Mouse (Mus musculus) neutrophil, adult 5-6 weeks (primary cell): ENCODE results near the gene Pp2d1. TPM values are rescaled to one million over a fixed set of nuclear protein-coding genes. Genes with fewer than 3 reads are reported as not detected.

Source experiments
- ATAC-seq: fragments of 151-379, 151-347 bp; 2 replicates; pipeline ENCODE4 v1.8.0; 2017; ENCODE audit warnings: mild to moderate bottlenecking, moderate TSS enrichment; ENCODE audit not compliant: insufficient number of reproducible peaks, poor library complexity, low FRiP score, severe bottlenecking; ENCODE audit errors: extremely low read depth
- total RNA-seq: library from RNA; stranded (forward); fragments of 200-1000 nt; gene quantifications from 2 replicates; pipeline ENCODE4 v1.2.3, GENCODE M21; 2017

Pp2d1 gene
- total RNA-seq, 1 experiment from 2014 or later, result not detected

DNA sequence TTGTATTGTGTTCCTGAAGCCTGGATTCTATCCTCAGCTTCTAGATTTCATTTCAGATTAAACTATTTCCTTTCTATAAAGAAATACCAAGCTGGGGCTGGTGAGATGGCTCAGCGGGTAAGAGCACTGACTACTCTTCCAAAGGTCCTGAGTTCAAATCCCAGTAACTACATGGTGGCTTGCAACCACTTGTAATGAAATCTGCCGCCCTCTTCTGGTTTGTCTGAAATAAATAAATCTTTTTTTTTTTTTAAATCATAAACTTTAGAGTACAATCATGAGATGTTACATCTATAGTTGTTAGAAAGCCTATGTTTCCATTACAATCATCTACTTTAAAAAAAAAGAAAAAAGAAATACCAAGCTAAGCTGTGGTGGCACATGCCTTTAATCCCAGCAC is 36.3 kb downstream of the Pp2d1 start:
- no peak for ATAC-seq

DNA sequence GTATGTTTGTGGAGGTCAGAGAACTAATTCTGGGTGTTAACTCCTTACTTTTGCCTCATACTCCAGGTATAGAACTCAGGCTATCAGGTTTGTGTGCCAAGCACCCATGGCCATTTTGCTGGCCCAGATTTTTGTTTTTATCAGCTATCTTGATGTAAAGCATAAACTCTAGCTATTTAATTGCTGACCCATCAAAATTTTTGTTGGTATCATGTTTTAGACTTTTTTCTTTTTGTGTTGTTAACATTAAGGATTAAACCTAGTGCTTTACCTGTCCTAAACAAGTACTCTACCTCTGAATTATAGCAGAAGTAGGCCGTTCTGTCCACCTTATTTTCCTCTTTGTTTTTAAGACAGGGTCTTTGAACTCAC is 50.3 kb downstream of the Pp2d1 start:
- no peak for ATAC-seq

DNA sequence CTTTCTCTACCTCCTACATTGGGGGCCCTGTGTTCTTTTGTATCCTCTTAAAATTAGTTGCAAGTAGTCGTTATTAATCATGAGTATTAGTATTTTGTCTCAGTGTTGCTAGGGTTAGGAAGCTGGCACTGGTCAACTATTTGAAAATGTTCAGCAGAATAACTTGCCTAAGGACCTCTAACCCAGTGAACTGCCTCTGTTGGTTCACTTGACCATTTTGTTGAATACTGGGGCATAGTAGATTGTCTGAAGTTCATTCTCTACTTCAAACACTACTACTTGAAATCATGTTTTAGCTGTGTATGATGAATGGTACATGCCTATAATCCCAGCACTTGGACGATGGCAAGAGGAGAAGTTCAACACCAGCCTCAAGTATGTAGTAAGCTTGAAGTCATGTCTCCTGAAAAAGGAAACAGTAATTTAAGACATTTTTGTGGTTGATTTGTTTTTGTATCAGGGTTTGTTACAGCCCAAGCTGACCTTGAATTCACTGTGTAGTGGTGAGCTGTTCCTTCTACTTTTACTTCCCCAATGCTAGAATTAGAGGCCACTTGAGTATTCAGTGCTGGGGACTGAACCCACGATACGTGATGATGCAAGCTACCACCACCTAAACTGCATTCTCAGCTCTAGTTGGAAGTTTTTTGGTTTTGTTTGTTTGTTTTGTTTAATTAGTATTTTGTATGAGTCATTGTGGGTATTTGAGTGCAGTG is 50.8 kb downstream of the Pp2d1 start:
- peak; percentile 80; the same call in 1 of the 2 replicates for ATAC-seq

DNA sequence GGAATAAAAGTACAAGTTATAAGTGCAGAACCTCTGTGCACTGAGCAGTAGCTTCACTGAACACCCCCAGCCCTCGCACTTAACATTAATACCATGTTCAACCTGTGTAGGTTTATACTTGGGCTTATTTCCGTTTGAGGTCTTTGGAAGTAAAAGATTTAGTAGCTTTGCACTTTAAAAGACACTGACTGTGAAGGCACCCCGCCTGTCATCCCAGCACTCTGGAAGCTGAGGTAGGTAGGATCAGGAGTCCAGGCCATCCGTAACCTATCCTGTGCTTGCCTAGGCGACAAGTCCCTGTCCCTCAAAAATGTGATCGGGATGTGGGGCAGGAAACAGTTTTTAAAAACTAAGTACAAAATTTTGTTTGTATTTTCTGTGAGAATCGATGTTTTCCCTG is 58.8 kb downstream of the Pp2d1 start:
- ATAC-seq, result no peak

DNA sequence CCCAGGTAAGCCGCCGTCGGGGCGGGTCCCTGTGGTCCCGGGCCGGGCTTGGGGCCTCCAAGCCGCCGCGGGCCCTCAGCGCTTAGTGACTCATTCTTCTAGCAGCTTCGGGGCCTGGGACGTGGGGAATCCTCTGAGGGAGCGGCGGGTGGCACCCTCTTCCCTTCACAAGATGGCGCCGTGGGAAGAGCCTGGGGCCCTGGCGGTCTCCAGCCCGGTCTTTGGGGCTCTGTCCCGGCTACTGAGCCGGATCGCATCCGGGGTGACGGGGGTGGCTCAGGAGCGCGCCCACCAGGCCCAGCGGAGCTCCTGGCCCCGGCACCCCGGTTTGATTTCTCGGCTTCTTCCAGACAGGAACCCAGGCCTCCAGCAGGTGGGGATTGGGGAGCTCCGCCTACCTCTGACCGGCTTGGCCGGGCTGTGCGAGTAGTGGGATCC is 59.6 kb downstream of the Pp2d1 start:
- ATAC-seq, result no peak

DNA sequence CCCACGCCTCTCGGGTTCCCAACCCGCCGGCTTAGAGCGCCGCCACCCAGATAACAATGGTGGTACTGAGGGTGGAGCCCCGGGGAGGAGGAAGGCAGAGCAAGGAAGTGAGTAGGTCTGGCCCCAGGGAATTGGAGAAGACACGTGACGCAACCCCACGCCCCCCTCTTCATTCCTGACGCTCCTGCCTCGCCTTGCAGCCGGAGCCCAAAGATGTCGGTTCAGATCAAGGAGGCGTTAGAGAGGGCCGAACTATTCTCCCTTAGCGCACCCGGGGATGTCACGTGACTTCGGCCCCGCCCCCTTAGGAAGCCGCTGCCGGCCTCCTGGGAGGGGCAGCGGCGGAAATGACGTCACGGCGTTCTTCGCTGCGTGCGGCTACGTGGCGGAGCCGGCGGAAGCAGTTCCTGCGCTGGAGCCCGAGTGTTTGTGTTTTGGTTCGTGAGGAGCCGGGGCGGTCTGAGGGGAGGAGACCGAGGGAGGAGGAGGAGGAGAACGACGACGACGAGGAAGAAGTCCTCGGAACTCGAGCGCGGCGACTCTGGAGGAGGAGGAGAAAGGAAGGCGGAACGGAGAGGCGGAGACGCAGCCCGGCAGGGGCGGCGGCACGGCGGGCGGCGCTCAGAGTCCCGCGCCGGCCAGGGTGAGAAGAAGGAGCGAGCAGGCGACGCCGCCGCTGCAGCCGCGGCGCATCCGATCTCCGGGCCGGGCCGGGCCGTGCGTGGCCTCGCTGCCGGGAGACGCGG is 60.2 kb downstream of the Pp2d1 start, which contains the start of gene Rab5a:
Gene Rab5a (plus strand): TSS at position 377 of the 746 bp plus-strand sequence.
- peak; percentile 93 for ATAC-seq

DNA sequence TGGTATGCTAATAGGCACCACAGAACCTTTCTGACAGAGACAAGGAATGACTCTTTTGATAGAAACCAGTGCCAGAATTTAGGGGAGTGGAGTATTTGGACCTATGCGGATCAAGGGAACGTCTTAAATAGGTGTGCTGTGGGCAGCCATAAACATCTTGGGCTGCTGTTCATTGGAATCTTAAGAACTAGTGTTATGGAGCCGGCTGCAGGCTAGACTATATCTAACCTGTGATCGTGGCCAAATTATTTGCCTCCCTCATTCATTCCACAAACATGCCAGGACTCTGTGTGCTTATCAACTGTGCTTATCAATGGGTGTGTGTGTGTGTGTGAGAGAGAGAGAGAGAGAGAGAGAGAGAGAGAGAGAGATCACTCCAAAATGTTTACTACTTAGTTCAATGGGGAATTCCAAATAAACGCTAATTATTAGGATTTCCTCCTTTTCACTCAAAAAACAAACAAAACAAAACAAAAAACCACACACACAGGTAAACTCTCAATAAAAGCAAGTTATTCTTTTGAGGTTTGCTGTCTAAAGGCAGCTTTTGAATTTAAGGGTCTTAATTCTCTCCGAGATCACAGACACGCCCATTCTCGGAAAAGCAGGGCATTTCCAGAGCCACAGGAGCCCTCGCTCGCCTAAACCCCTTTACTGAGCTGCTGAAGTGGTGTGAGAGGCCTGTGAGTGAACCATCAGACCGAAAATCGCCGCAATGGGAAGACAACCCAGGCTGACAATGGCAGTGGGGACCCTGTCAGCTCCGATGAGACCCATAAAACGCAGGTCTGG is 61.0 kb downstream of the Pp2d1 start:
- no peak for ATAC-seq

DNA sequence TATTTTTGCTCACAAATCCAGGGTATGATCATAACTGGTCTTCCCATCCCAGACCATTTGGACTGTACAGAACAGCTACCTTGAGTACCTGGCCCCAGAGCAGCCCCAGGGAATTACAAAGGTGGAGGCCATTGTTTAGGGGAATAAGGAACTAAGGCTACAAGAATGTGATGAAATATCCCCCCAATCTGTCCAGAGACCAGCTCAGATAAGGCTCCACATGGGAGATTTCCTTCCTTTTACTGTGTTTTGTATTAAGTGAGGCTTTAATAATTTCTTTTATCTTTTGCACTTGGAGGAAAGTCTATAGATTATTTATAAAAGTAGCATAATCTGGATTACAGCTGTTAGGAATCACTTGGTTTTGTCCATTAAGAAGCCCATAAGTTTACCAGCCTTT is 70.6 kb downstream of the Pp2d1 start:
- no peak for ATAC-seq

DNA sequence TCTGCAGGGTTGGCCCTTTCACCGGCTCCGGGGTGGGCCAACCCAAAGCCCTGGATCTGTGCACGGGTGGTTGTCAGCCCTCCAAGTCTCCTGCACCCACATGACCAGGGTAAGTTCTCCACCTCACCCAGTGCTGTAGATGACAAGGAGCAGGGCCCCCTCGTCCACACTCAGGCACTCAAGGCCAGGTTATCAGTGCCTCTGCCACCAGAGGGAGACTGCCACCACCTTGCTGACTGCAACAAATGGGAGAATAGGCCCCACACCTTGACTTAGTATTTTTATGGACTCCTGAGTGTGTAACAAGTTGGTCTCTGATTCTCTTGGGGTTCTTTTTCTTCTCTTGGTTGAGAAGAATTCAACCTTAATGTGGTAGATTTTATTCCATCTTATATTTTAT is 73.7 kb downstream of the Pp2d1 start:
- no peak for ATAC-seq

DNA sequence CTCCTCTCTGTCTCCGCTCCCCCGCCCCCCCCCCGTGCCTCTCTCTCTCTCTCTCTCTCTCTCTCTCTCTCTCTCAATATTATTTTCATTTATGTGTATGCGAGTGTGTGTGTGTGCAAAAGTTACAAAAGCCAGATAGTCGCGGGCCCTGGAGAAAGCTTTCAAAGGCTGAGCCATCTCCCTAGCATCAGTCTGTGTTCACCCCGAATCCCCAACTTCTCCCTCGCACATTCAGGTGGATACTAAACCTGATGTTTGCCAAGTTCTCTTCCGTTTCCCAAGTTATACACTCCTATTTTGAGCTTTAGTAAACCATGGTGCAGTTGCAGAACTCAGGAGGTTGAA is 75.8 kb downstream of the Pp2d1 start:
- ATAC-seq, result no peak

DNA sequence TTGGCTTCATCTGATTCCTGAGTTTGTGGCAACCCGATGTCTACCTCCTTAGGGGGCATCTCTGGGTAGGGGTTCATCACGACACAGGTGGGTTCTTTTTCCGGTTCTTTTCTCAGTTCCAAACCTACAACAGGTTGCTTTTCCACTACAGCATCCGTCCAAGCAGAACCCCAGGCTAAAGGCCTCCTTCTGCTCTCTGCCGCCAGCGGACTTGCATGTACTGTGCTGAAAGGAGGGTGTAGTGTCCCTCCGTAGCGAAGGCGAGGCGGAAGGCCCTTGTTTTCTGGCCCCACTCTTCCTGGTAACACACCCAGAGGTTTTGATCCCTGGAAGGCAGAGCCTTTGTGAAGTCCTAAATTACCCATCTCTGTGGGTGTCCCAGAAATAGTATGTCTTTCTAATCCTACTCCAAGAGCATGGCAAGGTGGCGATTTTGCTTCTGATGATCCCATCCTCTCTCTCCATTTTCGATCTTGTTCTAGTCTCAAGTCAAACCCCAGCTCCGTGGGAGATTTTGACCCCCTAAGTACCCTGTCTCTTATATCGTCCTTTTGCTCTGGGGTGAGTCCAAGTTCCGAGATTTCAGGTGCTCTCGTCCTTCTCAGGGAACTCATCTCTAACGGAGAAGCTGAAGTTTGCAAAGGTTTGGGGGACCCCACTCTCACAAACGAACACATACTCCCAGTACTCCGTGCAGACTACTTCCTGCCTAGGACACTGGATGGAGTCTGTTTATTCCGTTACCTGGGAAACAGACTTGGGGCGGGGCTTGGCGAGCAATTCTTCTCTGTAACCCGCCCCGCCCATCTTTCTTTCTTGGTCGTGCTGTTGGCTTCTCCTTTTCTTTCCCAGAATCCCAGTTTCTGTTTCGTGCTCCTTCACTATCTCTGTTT is 76.4 kb downstream of the Pp2d1 start, which contains the start of gene Efhb:
Gene Efhb (minus strand): TSS at position 719 of the 893 bp plus-strand sequence.
- 0 out of 2 replicates have a peak, but pooled peaks have one; percentile 18 for ATAC-seq

Other genes with a start within 250 kb of the Pp2d1 start
- 0.35 and 0.37 TPM in 2 replicates for gene Efhb, start 76.1 kb downstream of the Pp2d1 start, total RNA-seq
- 88.0 and 88.5 TPM in 2 replicates for gene Rab5a, start 60.2 kb downstream of the Pp2d1 start, total RNA-seq
- 57.1 and 84.0 TPM in 2 replicates for gene Kat2b, start 27.4 kb upstream of the Pp2d1 start, total RNA-seq
- 1.0 TPM in 1 of 2 replicates, not detected in the other for gene Sgo1, start 149.9 kb upstream of the Pp2d1 start, total RNA-seq